Mouse (Mus musculus) ES-Bruce4 (cell line): Measurements from ENCODE around the gene Rwdd2b. TPM values are rescaled to one million over a fixed set of nuclear protein-coding genes. Genes with fewer than 3 reads are reported as not detected.
A peak's percentile ranks its signal among the peaks of the same experiment; 100 is the strongest.

Experiments
- H3K27ac ChIP-seq: 2 replicates; pipeline ENCODE4 v1.5.1; 2012; ENCODE audit warnings: low read length, inconsistent platforms; ENCODE audit not compliant: insufficient read depth
- H3K27me3 ChIP-seq: 2 replicates; pipeline ENCODE4 v1.6.1; 2012; ENCODE audit warnings: mild to moderate bottlenecking, low read length, inconsistent platforms; ENCODE audit not compliant: control insufficient read depth, poor library complexity, insufficient read depth, severe bottlenecking
- H3K36me3 ChIP-seq: 2 replicates; pipeline ENCODE4 v1.6.1; 2012; ENCODE audit warnings: inconsistent platforms, mild to moderate bottlenecking, low read length, moderate library complexity; ENCODE audit not compliant: control insufficient read depth, poor library complexity, insufficient read depth, severe bottlenecking
- H3K4me1 ChIP-seq: one replicate; pipeline ENCODE4 v1.8.1; 2011; ENCODE audit warnings: low read length; ENCODE audit not compliant: control insufficient read depth, insufficient read depth
- H3K4me3 ChIP-seq: 2 replicates; pipeline ENCODE4 v1.5.1; 2011; ENCODE audit warnings: low read depth, mild to moderate bottlenecking, low read length
- H3K9ac ChIP-seq: 2 replicates; pipeline ENCODE4 v1.6.1; 2012; ENCODE audit warnings: low read depth, mild to moderate bottlenecking, inconsistent platforms; ENCODE audit not compliant: poor library complexity, severe bottlenecking
- H3K9me3 ChIP-seq: replicated peaks from 2 replicates; pipeline ENCODE4 v1.6.1; 2012; ENCODE audit warnings: mild to moderate bottlenecking, low read length, inconsistent platforms; ENCODE audit not compliant: control insufficient read depth, poor library complexity, insufficient read depth, severe bottlenecking
- CTCF ChIP-seq: IDR thresholded peaks from one replicate; pipeline ENCODE4 v1.8.1; 2011; ENCODE audit warnings: low read depth, low read length
- EP300 ChIP-seq: IDR thresholded peaks from 2 replicates; pipeline ENCODE4 v1.6.1; 2011; ENCODE audit warnings: low read depth, low read length; ENCODE audit not compliant: insufficient read depth
- POLR2A ChIP-seq: IDR thresholded peaks from one replicate; pipeline ENCODE4 v1.8.1; 2011; ENCODE audit warnings: low read length; ENCODE audit not compliant: insufficient read depth
- polyA plus RNA-seq: library from polyadenylated mRNA; stranded (reverse); fragments of >200 nt; gene quantifications from 2 replicates; pipeline ENCODE4 v1.2.4, GENCODE M21; 2011; ENCODE audit warnings: low read depth; ENCODE audit not compliant: missing spikeins, insufficient read depth, insufficient read length

The Rwdd2b gene
- polyA plus RNA-seq, 1 experiment, result 4.3 TPM

DNA sequence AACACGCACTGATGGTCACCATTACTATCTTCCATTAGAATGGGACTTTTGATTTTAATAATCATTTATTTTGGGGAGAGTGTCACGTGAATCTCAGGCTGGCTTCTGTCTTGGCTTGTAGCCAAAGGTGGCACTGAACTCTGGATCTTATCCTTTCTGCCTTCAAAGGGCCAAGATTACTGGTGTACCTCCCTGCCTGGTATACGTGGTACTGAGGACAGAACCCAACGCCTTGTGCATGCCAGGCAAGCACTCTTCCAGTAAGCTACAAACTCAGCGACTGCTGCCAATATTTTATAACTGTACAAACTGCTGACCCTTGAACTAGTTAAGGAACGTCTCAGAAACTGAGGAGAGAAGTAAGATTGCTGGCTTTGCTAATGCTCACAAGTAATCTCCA lies 5.4 kb downstream of the Rwdd2b start:
- TF ChIP-seq POLR2A, result no peak
- H3K27ac ChIP-seq, result no peak overlapping the region
- no peak overlapping the region for H3K4me3 ChIP-seq
- no peak overlapping the region for H3K9ac ChIP-seq
- no peaks in the 10 kb centered on the region for H3K36me3 ChIP-seq
- H3K27me3 ChIP-seq, result no peaks in the 10 kb centered on the region
- no peaks in the 10 kb centered on the region for H3K9me3 ChIP-seq
- no peaks in the 10 kb centered on the region for H3K4me1 ChIP-seq

DNA sequence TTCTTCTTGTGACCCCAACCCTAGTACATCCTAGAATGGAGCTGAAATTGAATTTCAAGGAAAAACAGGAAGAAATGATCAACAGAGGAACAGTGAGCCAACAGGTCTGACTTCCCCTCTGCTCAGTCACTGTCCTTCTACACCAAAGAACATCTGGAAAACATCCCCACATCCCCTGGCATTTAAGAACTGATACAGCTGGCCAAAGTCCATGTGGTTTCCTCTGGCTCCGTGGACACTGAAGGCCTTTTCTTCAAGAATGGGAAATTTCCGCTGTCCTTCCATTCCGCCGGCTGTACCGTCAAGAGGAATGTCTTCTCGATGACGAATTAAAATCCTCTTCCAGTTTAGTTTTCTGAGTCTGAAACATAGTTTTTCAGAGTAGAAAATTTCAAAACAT lies 6.1 kb downstream of the Rwdd2b start:
- H3K4me3 ChIP-seq, result no peak overlapping the region
- H3K36me3 ChIP-seq, result no peaks in the 10 kb centered on the region
- no peaks in the 10 kb centered on the region for H3K4me1 ChIP-seq
- H3K27ac ChIP-seq, result no peak overlapping the region
- TF ChIP-seq EP300 (no peak), CTCF (no peak), POLR2A (no peak)
- no peaks in the 10 kb centered on the region for H3K27me3 ChIP-seq
- H3K9me3 ChIP-seq, result no peaks in the 10 kb centered on the region
- H3K9ac ChIP-seq, result no peak overlapping the region

DNA sequence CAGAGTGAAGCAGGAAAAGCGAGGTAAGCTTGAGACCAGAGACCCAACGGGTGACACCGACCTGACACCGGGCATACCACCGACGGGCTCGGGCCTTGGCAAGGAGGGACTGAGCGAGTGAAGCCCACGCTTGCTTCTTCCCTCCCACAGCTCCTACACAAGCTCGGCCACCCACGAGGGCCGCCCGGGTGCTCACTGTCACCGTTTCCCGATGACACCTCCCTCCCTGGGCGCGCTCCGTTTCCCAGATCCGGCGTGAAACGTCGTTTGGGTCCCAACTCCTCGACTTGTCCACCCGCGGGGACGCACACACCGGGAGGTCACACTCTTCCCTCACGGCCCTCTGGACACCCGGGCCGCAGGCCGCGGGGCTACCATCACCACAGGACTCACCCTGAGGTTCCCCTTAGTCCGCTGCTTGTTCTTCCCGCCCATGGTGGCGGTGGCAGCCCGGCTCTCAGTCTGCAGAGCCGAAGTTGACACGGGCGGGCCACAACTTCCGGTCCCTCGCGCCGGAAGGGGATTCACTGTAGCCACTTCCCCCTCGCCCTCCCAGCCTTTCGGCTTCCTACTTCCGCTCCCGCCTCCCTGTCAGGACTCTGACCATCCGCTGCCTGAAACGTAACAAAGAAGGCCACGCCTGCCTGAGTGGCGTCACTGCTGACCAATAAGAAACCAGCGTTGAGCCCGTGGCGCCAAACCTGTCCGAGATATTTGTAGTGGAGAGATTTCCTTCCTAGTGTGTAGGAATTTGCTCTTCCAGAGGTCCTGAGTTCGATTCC lies 8.1 kb downstream of the Rwdd2b start, which contains the start of gene Ltn1:
Ltn1 (minus strand) TSS at position 580 of the 782 bp plus-strand sequence.
- H3K4me1 ChIP-seq, result no peaks in the 10 kb centered on the region
- peak within 1 kb of the TSS; percentile 71 for H3K9ac ChIP-seq
- H3K36me3 ChIP-seq, result no peaks in the 10 kb centered on the region
- H3K9me3 ChIP-seq, result no peaks in the 10 kb centered on the region
- no peak for TF ChIP-seq POLR2A
- no peak for TF ChIP-seq EP300
- no peak for TF ChIP-seq CTCF
- peak within 1 kb of the TSS; percentile 74 for H3K4me3 ChIP-seq
- H3K27ac ChIP-seq, result no peak within 1 kb of the TSS
- no peaks in the 10 kb centered on the region for H3K27me3 ChIP-seq

DNA sequence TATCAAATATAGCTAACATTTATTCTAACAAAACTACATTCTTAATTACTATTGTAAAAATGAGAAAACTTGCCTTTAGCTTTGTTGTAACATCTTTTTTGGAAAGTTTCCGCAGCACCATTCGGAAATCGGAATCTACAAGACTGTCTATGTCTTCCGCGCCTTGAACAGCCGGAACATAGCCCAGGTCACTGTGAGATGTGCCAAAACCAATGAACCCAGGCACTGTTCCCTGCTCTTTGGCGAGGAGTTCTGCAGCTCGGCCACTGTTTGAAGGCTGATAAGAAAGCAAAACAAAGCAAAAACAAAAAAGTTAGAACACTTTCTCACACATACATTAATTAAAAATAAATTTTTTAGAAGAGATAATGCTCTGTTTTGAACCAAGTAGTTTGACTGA lies 12.9 kb downstream of the Rwdd2b start:
- Histone ChIP-seq H3K4me1 (no peaks in the 10 kb centered on the region), H3K36me3 (peaks cover 16% of the 10 kb centered on the region; the same call in 1 of the 2 replicates), H3K27me3 (no peaks in the 10 kb centered on the region), H3K27ac (no peak overlapping the region), H3K4me3 (no peak overlapping the region), H3K9ac (no peak overlapping the region), H3K9me3 (no peaks in the 10 kb centered on the region)
- TF ChIP-seq CTCF (no peak), EP300 (no peak), POLR2A (no peak)

DNA sequence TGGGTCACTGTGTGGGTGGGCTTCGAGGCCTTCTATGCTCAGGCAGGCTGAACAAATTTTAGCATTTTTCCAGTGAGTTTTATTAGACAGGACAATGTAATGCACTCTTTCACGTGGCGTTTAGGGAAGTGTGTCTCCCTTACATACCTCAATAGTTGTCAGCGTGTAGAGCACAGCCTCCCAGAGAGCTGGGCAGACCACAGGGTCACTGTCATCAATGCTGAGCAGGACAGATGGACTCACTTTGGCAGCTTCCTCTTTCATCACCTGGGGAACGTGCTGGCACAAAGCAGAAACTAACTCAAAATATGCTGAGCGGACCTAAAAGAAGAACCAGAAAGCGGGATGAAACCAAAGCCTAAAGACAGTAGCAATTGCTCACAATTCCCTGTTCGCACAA lies 19.7 kb downstream of the Rwdd2b start:
- Histone ChIP-seq H3K4me3 (no peak overlapping the region), H3K9me3 (no peaks in the 10 kb centered on the region), H3K36me3 (peaks cover 44% of the 10 kb centered on the region), H3K9ac (no peak overlapping the region), H3K27ac (no peak overlapping the region), H3K4me1 (no peaks in the 10 kb centered on the region), H3K27me3 (no peaks in the 10 kb centered on the region)
- TF ChIP-seq CTCF (no peak), POLR2A (no peak), EP300 (no peak)

DNA sequence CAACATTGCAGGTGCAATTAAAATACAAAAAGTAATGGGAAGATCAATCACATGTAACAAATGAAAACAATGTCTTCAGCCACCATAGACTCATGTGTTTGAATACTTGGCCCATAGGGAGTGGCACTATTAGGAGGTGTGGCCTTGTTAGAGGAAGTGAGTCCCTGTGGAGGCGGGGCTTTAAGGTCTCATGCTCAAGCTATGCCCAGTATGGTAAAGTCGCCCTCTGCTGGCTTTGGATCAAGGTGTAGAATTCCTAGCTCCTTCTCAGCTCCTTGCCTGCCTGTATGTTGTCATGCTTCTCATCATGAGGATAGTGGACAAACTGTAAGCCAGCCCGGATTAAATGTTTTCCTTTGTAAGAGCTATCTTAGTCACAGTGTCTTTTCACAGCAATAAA lies 35.4 kb downstream of the Rwdd2b start:
- Histone ChIP-seq H3K4me1 (no peaks in the 10 kb centered on the region), H3K4me3 (no peak overlapping the region), H3K27me3 (no peaks in the 10 kb centered on the region), H3K9ac (no peak overlapping the region), H3K9me3 (no peaks in the 10 kb centered on the region), H3K36me3 (peaks cover 20% of the 10 kb centered on the region), H3K27ac (no peak overlapping the region)
- no peak for TF ChIP-seq EP300
- peak; percentile 34 for TF ChIP-seq CTCF
